Mouse (Mus musculus): ENCODE data around the gene Tbc1d30.

GRCm38 (mm10) chr10:121363201-121363600, 12.1 kb upstream of the Tbc1d30 start:
- TF ChIP-seq GATA1 (IDR thresholded peaks at IDR 0.05; ENCODE audit: low read length) (no peak), TAL1 (IDR thresholded peaks at IDR 0.05; ENCODE audit: low read length) (no peak)
